Mouse (Mus musculus): Measurements from ENCODE around the gene Rgs13.

- no peak for TF ChIP-seq CTCF (IDR thresholded peaks at IDR 0.05; ENCODE audit: borderline replicate concordance, extremely low read depth, insufficient read depth, insufficient read length)
- no peak for TF ChIP-seq POLR2A (IDR thresholded peaks at IDR 0.05; ENCODE audit: borderline replicate concordance, extremely low read depth, insufficient read depth, insufficient read length, poor library complexity, severe bottlenecking)
These were observed 37.3 kb downstream of the Rgs13 start for GRCm38 (mm10) chr1:144139847-144140246.

All from brain, embryonic 14.5 days (tissue).